Mouse (Mus musculus) limb, embryonic 11.5 days (tissue): ENCODE results near the gene Zcchc17. TPM values are rescaled to one million over a fixed set of nuclear protein-coding genes. Genes with fewer than 3 reads are reported as not detected.

ENCODE experiments used
- ATAC-seq: fragments of 200-750 bp; cut with Nextera tagmentation; 2 replicates; pipeline ENCODE4 v1.8.0; 2017; ENCODE audit warnings: low read depth; ENCODE audit not compliant: insufficient number of reproducible peaks, low FRiP score, low TSS enrichment
- DNase-seq: peaks from one replicate; pipeline ENCODE4 v3.0.0-alpha.2; 2015; ENCODE audit warnings: low spot score
- H3K27ac ChIP-seq: fragments of 300-500 bp; sonication (generic); replicated peaks from 2 replicates; pipeline ENCODE4 v1.5.1; 2014; ENCODE audit warnings: low read depth, mild to moderate bottlenecking, low read length
- H3K27me3 ChIP-seq: fragments of 300-500 bp; sonication (generic); 2 replicates; pipeline ENCODE4 v1.6.1; 2014; ENCODE audit warnings: mild to moderate bottlenecking, low read length, mixed read lengths; ENCODE audit not compliant: control insufficient read depth, insufficient read depth
- H3K36me3 ChIP-seq: fragments of 300-500 bp; sonication (generic); 2 replicates; pipeline ENCODE4 v1.6.1; 2014; ENCODE audit warnings: mild to moderate bottlenecking, low read length, moderate library complexity, mixed read lengths; ENCODE audit not compliant: control insufficient read depth, insufficient read depth
- H3K4me1 ChIP-seq: fragments of 300-500 bp; sonication (generic); 2 replicates; pipeline ENCODE4 v1.6.1; 2014; ENCODE audit warnings: low read length, mixed read lengths; ENCODE audit not compliant: control insufficient read depth, insufficient read depth
- H3K4me2 ChIP-seq: fragments of 300-500 bp; sonication (generic); 2 replicates; pipeline ENCODE4 v1.6.1; 2014; ENCODE audit warnings: low read depth, mild to moderate bottlenecking, moderate library complexity; ENCODE audit not compliant: severe bottlenecking
- H3K4me3 ChIP-seq: fragments of 300-500 bp; sonication (generic); 2 replicates; pipeline ENCODE4 v1.5.1; 2014; ENCODE audit warnings: low read depth, low read length
- H3K9ac ChIP-seq: fragments of 300-500 bp; sonication (generic); 2 replicates; pipeline ENCODE4 v1.6.1; 2014; ENCODE audit warnings: mild to moderate bottlenecking, low read length
- H3K9me3 ChIP-seq: fragments of 300-500 bp; sonication (generic); 2 replicates; pipeline ENCODE4 v1.6.1; 2016; ENCODE audit warnings: low read length; ENCODE audit not compliant: control insufficient read depth
- WGBS: fragments of 180-500 bp; shearing (Covaris S2); extraction: QIAGEN DNeasy Blood & Tissue Kit; methylation state at CpG from one replicate; pipeline ENCODE4 v1.1.7; 2014; 5-methylcytosine and 5-hydroxymethylcytosine counted together
- polyA plus RNA-seq: library from polyadenylated mRNA; unstranded; fragments of >200 nt; fragmentation: Nextera tagmentation; extraction: Ambion mirVana; gene quantifications from 2 replicates; pipeline ENCODE4 v1.2.1, GENCODE M21; 2014

Zcchc17 gene
- polyA plus RNA-seq, 1 experiment from 2014 or later = 88.9 TPM

- Histone ChIP-seq H3K27me3 (no peaks in the 10 kb centered on the region), H3K4me1 (0 out of 2 replicates have a peak, but pooled peaks cover 11% of the 10 kb centered on the region), H3K9ac (no peak overlapping the region), H3K36me3 (peaks cover 4% of the 10 kb centered on the region; the same call in 1 of the 2 replicates), H3K4me3 (no peak overlapping the region), H3K9me3 (no peaks in the 10 kb centered on the region), H3K27ac (no peak overlapping the region), H3K4me2 (no peak overlapping the region)
- DNase-seq (no peak), ATAC-seq (no peak)
- whole genome bisulfite sequencing = 51% methylated on average over 9 of the region's 9 CpGs
These were observed 93.1 kb downstream of the Zcchc17 start for GRCm38 (mm10) chr4:130266601-130267000.

Other genes with a start within 250 kb of the Zcchc17 start
- gene Hcrtr1, start 220.6 kb downstream of the Zcchc17 start, polyA plus RNA-seq = not detected in 2 replicates
- 6.3 and 6.9 TPM in 2 replicates for gene Tinagl1, start 184.8 kb downstream of the Zcchc17 start, polyA plus RNA-seq
- gene Gm853, start 137.5 kb downstream of the Zcchc17 start, polyA plus RNA-seq = not detected in 2 replicates
- gene Serinc2, start 80.7 kb downstream of the Zcchc17 start, polyA plus RNA-seq = 123 and 136 TPM in 2 replicates
- gene Fabp3, start 51.3 kb downstream of the Zcchc17 start, polyA plus RNA-seq = 4.6 and 5.1 TPM in 2 replicates
- not detected in 2 replicates for gene Gm10570, start 51.3 kb downstream of the Zcchc17 start, polyA plus RNA-seq
- gene Snrnp40, start 189 bp upstream of the Zcchc17 start, polyA plus RNA-seq = 234 and 251 TPM in 2 replicates
- 8.8 and 8.9 TPM in 2 replicates for gene Nkain1, start 214.2 kb upstream of the Zcchc17 start, polyA plus RNA-seq